Mouse (Mus musculus) neural tube, embryonic 15.5 days (tissue): Measurements from ENCODE around the gene Id1. TPM values are rescaled to one million over a fixed set of nuclear protein-coding genes. Genes with fewer than 3 reads are reported as not detected.

Source experiments
- ATAC-seq: fragments of 200-750 bp; cut with Nextera tagmentation; 2 replicates; pipeline ENCODE4 v1.8.0; 2017; ENCODE audit warnings: mild to moderate bottlenecking, moderate TSS enrichment, moderate library complexity; ENCODE audit not compliant: low FRiP score
- H3K27ac ChIP-seq: fragments of 300-500 bp; sonication (generic); replicated peaks from 2 replicates; pipeline ENCODE4 v1.5.1; 2015; ENCODE audit warnings: mild to moderate bottlenecking, inconsistent platforms
- H3K27me3 ChIP-seq: fragments of 300-500 bp; sonication (generic); replicated peaks from 2 replicates; pipeline ENCODE4 v1.6.1; 2015; ENCODE audit warnings: inconsistent platforms
- H3K36me3 ChIP-seq: fragments of 300-500 bp; sonication (generic); 2 replicates; pipeline ENCODE4 v1.6.1; 2015; ENCODE audit warnings: inconsistent platforms
- H3K4me1 ChIP-seq: fragments of 300-500 bp; sonication (generic); 2 replicates; pipeline ENCODE4 v1.6.1; 2015; ENCODE audit warnings: inconsistent platforms
- H3K4me2 ChIP-seq: fragments of 300-500 bp; sonication (generic); 2 replicates; pipeline ENCODE4 v1.6.1; 2015; ENCODE audit warnings: inconsistent platforms, mild to moderate bottlenecking, moderate library complexity
- H3K4me3 ChIP-seq: fragments of 300-500 bp; sonication (generic); replicated peaks from 2 replicates; pipeline ENCODE4 v1.5.1; 2015; ENCODE audit warnings: mild to moderate bottlenecking, inconsistent platforms
- H3K9ac ChIP-seq: fragments of 300-500 bp; sonication (generic); replicated peaks from 2 replicates; pipeline ENCODE4 v1.6.1; 2015; ENCODE audit warnings: mild to moderate bottlenecking, inconsistent platforms
- H3K9me3 ChIP-seq: fragments of 300-500 bp; sonication (generic); replicated peaks from 2 replicates; pipeline ENCODE4 v1.6.1; 2016; ENCODE audit warnings: inconsistent platforms
- WGBS: fragments of 180-500 bp; shearing (Covaris S2); methylation state at CpG from one replicate; pipeline ENCODE4 v1.1.7; 2015; ENCODE audit warnings: mixed read lengths; 5-methylcytosine and 5-hydroxymethylcytosine counted together
- polyA plus RNA-seq: library from polyadenylated mRNA; unstranded; fragments of >200 nt; fragmentation: Nextera tagmentation; extraction: Ambion mirVana; gene quantifications from 2 replicates; pipeline ENCODE4 v1.2.1, GENCODE M21; 2015

Gene Id1
- polyA plus RNA-seq = 57.5 and 59.1 TPM in 2 replicates

DNA sequence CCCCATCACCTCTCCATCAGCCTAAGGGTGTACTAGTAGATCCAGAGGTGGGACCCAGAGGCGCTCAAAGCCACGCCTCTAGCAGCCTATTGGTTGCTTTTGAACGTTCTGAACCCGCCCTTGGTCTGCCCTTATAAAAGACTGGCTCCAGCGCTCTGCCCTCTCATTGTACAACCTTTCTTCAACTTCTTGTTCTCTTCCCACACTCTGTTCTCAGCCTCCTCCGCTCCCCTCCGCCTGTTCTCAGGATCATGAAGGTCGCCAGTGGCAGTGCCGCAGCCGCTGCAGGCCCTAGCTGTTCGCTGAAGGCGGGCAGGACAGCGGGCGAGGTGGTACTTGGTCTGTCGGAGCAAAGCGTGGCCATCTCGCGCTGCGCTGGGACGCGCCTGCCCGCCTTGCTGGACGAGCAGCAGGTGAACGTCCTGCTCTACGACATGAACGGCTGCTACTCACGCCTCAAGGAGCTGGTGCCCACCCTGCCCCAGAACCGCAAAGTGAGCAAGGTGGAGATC lies at the start of gene Id1:
Gene Id1, plus strand, starts transcription at position 162 of the 512 bp plus-strand sequence.
- WGBS = under 1% methylated on average over 28 of the region's 28 CpGs
- ATAC-seq = peak; percentile 70
- Histone ChIP-seq H3K4me1 (peaks cover 46% of the 10 kb centered on the region), H3K9ac (peak within 1 kb of the TSS; percentile 63), H3K36me3 (no peaks in the 10 kb centered on the region), H3K4me3 (peak within 1 kb of the TSS; percentile 53), H3K4me2 (peak within 1 kb of the TSS; percentile 90), H3K9me3 (no peaks in the 10 kb centered on the region), H3K27ac (peak within 1 kb of the TSS; percentile 82), H3K27me3 (0 out of 2 replicates have a peak, but pooled peaks cover 3% of the 10 kb centered on the region)

DNA sequence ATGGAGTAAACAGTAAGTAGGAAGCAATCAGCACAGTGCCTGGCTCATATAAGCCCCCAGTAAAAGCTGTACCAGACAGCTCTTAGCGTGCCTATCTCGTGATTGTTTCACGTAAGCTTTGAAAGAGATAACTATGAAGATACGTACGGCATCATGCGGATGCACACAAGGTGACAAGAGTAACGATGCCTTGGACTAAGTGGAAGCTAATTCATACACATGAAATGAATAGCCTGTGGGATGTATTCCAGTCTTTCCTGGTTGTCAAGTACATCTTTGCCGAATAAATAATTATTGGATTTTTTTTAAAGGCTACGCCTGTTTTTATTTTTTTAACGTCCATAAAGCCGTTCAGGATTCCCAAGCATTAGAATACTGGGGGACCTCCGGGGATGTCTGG lies 49.7 kb upstream of the Id1 start:
- Histone ChIP-seq H3K27ac (peak overlapping the region; percentile 66), H3K36me3 (peaks cover 94% of the 10 kb centered on the region), H3K4me1 (peaks cover 19% of the 10 kb centered on the region), H3K4me2 (peak overlapping the region; percentile 37), H3K9ac (no peak overlapping the region), H3K27me3 (no peaks in the 10 kb centered on the region), H3K9me3 (no peaks in the 10 kb centered on the region), H3K4me3 (peak overlapping the region; percentile 10)
- 55% methylated on average over 12 of the region's 12 CpGs for WGBS
- peak; percentile 14 for ATAC-seq

DNA sequence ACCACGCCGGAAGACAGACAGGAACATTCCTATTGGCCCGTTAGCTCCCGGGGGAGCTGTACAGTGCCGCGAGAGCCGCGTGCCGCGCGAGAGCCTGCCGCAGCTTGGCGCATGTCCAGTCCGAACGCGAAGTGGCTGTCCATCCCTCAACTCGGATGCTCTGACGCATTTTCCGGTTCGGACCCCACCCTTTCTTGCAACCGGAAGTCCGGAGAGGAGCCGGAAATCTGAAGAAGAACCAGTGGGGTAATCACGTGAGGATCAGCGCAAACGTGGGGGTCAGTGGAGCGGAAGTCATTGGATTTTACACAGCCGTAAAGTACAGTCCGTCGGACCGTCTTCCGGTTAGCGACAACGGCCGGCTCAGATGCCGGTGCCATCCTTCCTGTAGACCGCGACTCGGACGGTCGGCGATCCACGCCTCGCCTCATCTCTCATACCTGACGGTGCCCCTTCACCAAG lies 49.2 kb upstream of the Id1 start, which contains the start of gene Mcts2:
Gene Mcts2, plus strand, starts transcription at position 230 of the 462 bp plus-strand sequence.
- Histone ChIP-seq H3K9ac (peak within 1 kb of the TSS; percentile 47), H3K27me3 (no peaks in the 10 kb centered on the region), H3K36me3 (peaks cover 90% of the 10 kb centered on the region), H3K4me2 (peak within 1 kb of the TSS; percentile 69), H3K4me3 (peak within 1 kb of the TSS; percentile 53), H3K4me1 (peaks cover 19% of the 10 kb centered on the region), H3K9me3 (no peaks in the 10 kb centered on the region), H3K27ac (peak within 1 kb of the TSS; percentile 66)
- ATAC-seq = peak; percentile 94
- WGBS = 50% methylated on average over 45 of the region's 45 CpGs

DNA sequence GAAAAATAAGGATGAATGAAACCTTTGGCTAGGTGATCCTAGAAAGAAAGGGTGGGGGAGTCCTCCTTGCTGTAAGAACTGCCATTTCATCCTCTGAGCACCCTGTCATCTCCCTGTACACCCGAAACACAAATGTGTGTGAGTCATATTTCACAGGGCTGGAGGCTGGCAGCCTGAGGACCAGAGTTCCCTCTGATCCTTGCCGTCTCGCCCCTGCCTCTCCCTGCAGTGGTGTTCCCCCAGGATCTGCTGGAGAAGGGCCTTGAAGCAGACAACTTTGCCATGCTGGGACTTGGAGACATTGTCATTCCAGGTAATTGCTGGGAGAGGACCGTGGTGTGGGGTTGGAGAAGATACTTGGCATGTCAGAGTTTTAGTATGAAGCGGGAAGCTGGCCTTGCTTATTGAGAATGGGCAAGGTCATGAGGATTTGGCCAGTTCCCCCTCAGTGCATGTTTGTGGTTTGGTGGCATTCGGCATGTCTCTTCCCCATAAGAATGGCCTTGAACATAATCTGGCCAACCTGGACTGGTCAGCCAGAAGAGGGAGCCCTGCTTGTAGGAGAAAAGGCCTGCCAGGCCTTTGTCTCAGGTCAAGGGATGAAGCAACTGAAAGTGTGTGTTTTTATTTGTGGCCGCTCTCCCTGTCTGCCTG lies 44.4 kb upstream of the Id1 start:
- 0 out of 2 replicates have a peak overlapping the region, but pooled peaks have one; percentile 7 for H3K27ac ChIP-seq
- peaks cover 23% of the 10 kb centered on the region for H3K4me1 ChIP-seq
- no peak for ATAC-seq
- no peaks in the 10 kb centered on the region for H3K9me3 ChIP-seq
- no peak overlapping the region for H3K4me3 ChIP-seq
- H3K9ac ChIP-seq = 0 out of 2 replicates have a peak overlapping the region, but pooled peaks have one; percentile 17
- H3K27me3 ChIP-seq = no peaks in the 10 kb centered on the region
- WGBS = 80% methylated on average over 7 of the region's 7 CpGs
- no peak overlapping the region for H3K4me2 ChIP-seq
- peaks cover 56% of the 10 kb centered on the region for H3K36me3 ChIP-seq

DNA sequence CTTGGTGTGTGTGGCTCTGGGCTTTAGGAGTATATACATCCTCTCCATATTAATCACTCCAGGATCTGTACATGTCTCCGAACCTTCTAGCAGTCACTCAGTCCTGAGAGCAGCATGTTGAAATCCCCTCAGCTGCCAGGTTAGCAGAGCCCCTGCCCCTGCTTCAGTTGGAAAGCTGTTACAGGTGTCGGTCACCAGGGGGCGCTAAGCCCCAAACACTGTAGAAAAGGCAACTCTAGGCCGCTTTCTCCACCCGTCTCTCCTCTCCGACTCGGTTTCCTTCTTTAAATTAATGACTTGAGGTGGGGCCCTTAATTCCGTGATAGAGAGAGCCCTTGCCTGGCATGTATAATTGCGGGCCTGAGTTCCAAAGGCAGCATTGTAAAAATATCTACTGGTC lies 42.8 kb upstream of the Id1 start:
- peak; percentile 21 for ATAC-seq
- H3K4me1 ChIP-seq = peaks cover 19% of the 10 kb centered on the region
- WGBS = 18% methylated on average over 9 of the region's 9 CpGs
- H3K36me3 ChIP-seq = peaks cover 49% of the 10 kb centered on the region
- H3K9ac ChIP-seq = peak overlapping the region; percentile 30; the same call in 1 of the 2 replicates
- H3K27me3 ChIP-seq = no peaks in the 10 kb centered on the region
- peak overlapping the region; percentile 69 for H3K27ac ChIP-seq
- peak overlapping the region; percentile 22 for H3K4me3 ChIP-seq
- H3K9me3 ChIP-seq = no peaks in the 10 kb centered on the region
- H3K4me2 ChIP-seq = peak overlapping the region; percentile 55

DNA sequence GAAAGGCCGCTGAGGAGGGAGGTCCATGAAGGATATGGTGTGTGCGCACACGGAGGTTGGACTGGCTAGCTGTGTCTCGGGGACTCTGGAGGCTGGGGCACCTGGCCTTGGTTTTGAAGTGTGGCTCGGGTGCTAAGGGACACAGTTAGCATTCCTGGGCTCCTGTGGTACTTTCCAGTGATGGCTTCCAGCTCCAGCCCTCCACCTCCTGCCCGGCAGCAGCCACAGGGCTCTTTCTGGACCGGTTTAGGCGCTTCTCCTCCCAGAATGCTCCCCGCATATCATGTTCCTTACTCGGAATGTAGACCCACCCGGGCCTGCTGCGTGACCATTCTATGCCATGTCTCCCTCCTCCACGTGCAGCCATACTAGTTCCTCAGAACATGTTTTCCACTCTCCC lies 42.3 kb upstream of the Id1 start:
- Histone ChIP-seq H3K27ac (peak overlapping the region; percentile 69), H3K4me1 (peaks cover 15% of the 10 kb centered on the region), H3K36me3 (peaks cover 49% of the 10 kb centered on the region), H3K4me2 (peak overlapping the region; percentile 55), H3K4me3 (peak overlapping the region; percentile 22), H3K9me3 (no peaks in the 10 kb centered on the region), H3K9ac (peak overlapping the region; percentile 30; the same call in 1 of the 2 replicates), H3K27me3 (no peaks in the 10 kb centered on the region)
- 89% methylated on average over 13 of the region's 13 CpGs for WGBS
- no peak for ATAC-seq

DNA sequence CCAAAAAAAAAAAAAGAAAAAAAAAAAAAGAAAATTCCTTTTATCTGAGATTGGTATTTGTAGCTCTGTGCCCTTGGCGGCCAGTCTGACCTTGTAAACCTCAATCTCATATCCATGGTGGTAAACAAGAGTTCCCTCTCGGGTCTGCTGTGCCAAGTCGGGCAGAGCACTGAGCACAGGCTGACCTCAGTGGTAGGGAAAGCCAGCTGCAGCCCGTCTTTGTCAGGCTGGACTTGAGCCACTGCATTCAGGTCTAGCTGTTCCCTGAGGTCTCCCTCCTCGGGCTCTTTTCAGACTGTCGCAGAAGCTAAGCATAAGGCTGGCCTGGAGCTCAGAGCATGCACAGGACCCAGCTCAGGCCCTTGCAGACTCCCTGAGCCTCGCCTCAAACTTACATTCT lies 41.3 kb upstream of the Id1 start:
- Histone ChIP-seq H3K36me3 (peaks cover 48% of the 10 kb centered on the region), H3K9me3 (no peaks in the 10 kb centered on the region)
- WGBS = 87% methylated on average over 7 of the region's 7 CpGs

DNA sequence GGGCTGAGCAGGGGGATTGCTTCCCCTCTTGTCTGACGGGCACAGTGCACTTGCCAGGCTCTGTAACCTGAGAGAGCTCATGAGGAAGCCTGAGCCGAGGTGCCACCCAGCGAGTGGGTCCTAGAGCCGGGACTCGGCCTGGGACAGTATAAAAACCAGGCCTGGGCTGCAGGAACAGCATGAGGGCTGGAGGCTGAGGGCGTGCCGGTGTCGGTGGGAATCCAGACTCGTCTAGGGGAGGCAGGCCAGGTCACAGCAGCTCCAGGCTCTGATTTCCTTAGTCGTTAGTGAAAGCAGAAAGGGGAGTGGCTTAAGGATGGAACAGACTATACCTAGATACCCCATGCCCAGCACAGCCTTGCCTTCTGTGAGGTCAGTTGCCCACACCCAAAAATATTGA lies 40.0 kb upstream of the Id1 start:
- no peaks in the 10 kb centered on the region for H3K9me3 ChIP-seq
- peak overlapping the region; percentile 48; the same call in 1 of the 2 replicates for H3K9ac ChIP-seq
- peaks cover 50% of the 10 kb centered on the region for H3K36me3 ChIP-seq
- no peak overlapping the region for H3K4me2 ChIP-seq
- H3K4me1 ChIP-seq = peaks cover 15% of the 10 kb centered on the region
- no peak for ATAC-seq
- WGBS = 77% methylated on average over 10 of the region's 10 CpGs
- no peaks in the 10 kb centered on the region for H3K27me3 ChIP-seq
- no peak overlapping the region for H3K4me3 ChIP-seq
- H3K27ac ChIP-seq = peak overlapping the region; percentile 75; the same call in 1 of the 2 replicates

More for the DNA sequence above, 41.3 kb upstream of the Id1 start:
- Histone ChIP-seq H3K4me3 (no peak overlapping the region), H3K4me1 (peaks cover 15% of the 10 kb centered on the region), H3K4me2 (no peak overlapping the region), H3K27me3 (no peaks in the 10 kb centered on the region), H3K9ac (no peak overlapping the region), H3K27ac (no peak overlapping the region)
- ATAC-seq = no peak

DNA sequence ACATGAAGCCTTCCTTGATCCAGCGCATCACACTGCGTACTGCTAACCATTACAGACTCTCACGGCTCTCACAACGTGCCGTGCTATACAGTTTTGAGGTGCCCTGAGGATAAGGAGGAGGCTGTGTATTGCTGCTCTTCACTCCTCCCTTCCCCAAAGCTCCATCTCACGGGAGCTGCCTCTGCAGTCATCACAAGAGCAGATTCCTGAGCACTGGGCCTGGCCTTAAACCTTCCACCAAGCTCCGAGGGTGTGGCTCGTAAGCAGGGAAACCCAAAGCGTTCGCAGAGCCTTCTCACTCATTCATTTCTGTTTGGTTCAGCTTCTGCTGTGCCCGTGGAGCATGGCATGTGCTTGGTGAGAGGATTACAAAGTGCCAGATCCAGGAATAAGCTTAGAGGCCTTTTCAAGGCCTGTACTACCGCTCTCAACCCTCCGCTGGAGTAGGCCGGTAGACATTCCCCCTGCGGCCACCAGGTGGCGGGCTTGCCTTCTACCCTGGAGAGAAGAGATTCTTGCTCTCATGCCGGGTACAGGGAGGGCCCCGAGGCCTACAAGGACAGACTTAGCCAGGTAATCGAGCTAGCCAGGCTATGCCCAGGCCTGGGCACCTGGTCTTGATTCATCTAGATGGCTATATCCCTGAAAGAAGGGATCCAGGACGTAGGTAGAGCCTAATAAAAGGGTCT lies 39.4 kb upstream of the Id1 start:
- Histone ChIP-seq H3K9me3 (no peaks in the 10 kb centered on the region), H3K9ac (peak overlapping the region; percentile 48), H3K4me2 (peak overlapping the region; percentile 5; the same call in 1 of the 2 replicates), H3K27ac (peak overlapping the region; percentile 75), H3K36me3 (peaks cover 56% of the 10 kb centered on the region), H3K4me1 (peaks cover 15% of the 10 kb centered on the region), H3K4me3 (no peak overlapping the region), H3K27me3 (no peaks in the 10 kb centered on the region)
- WGBS = 44% methylated on average over 20 of the region's 20 CpGs
- peak; percentile 61 for ATAC-seq

DNA sequence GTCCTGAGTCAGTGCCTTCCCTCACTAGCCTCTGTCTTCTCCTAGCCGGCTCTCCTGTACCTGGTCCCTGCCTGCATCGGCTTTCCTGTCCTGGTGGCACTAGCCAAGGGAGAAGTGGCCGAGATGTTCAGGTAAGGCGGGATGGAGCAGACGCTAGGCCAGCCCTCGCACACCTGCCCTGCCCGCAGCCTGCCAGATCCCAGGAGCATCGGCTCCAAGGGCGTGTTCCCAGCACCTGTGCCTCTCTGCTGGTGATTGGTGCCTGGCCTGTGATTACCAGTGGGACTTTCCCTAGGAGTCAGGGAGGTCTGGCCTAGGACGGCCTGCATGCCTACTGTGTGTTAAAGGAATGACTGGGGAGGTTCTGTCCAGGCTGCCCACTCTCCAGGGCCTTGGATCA lies 35.9 kb upstream of the Id1 start:
- H3K27me3 ChIP-seq = no peaks in the 10 kb centered on the region
- no peak overlapping the region for H3K4me3 ChIP-seq
- WGBS = 93% methylated on average over 10 of the region's 10 CpGs
- peaks cover 90% of the 10 kb centered on the region for H3K36me3 ChIP-seq
- ATAC-seq = no peak
- H3K27ac ChIP-seq = no peak overlapping the region
- H3K4me1 ChIP-seq = peaks cover 8% of the 10 kb centered on the region
- no peak overlapping the region for H3K9ac ChIP-seq
- H3K9me3 ChIP-seq = no peaks in the 10 kb centered on the region
- H3K4me2 ChIP-seq = no peak overlapping the region

DNA sequence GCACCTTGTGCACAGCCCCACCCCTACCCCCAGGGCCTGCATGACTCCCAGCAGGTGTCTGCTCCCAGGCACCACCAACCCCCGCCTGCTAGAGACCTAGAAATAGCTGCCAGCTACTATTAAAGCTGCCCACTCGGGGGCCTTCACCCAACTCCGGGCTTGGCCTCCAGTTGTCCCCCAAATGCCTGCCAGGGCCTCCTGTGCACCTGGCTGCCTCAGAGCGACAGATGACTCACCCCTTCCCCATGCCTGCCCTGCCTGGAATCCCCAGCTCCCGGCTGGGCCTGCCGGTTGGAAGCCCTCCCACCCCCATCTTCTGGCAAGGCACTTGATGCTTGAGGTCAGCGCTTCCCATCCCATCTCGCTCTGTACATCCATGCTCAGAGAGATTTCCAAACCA lies 35.3 kb upstream of the Id1 start:
- no peak overlapping the region for H3K9ac ChIP-seq
- 95% methylated on average over 8 of the region's 8 CpGs for WGBS
- H3K4me2 ChIP-seq = no peak overlapping the region
- H3K4me1 ChIP-seq = peaks cover 8% of the 10 kb centered on the region
- ATAC-seq = no peak
- no peaks in the 10 kb centered on the region for H3K9me3 ChIP-seq
- no peaks in the 10 kb centered on the region for H3K27me3 ChIP-seq
- no peak overlapping the region for H3K27ac ChIP-seq
- no peak overlapping the region for H3K4me3 ChIP-seq
- H3K36me3 ChIP-seq = peaks cover 90% of the 10 kb centered on the region
